Mouse (Mus musculus) ES-Bruce4 (cell line): Measurements from ENCODE around the gene Ino80d.

Experiments used
- CTCF ChIP-seq: IDR thresholded peaks from one replicate; pipeline ENCODE4 v1.8.1; 2011; ENCODE audit warnings: low read depth, low read length
- EP300 ChIP-seq: IDR thresholded peaks from 2 replicates; pipeline ENCODE4 v1.6.1; 2011; ENCODE audit warnings: low read depth, low read length; ENCODE audit not compliant: insufficient read depth
- POLR2A ChIP-seq: IDR thresholded peaks from one replicate; pipeline ENCODE4 v1.8.1; 2011; ENCODE audit warnings: low read length; ENCODE audit not compliant: insufficient read depth

GRCm38 (mm10) chr1:63098831-63099230 is 15.6 kb downstream of the Ino80d start:
- TF ChIP-seq CTCF: no peak
- no peak for TF ChIP-seq EP300
- TF ChIP-seq POLR2A: no peak
